Mouse (Mus musculus) midbrain, embryonic 11.5 days (tissue): ENCODE measurements around the gene Ropn1. TPM values are rescaled to one million over a fixed set of nuclear protein-coding genes. Genes with fewer than 3 reads are reported as not detected.

Experiments
- ATAC-seq: fragments of 200-750 bp; cut with Nextera tagmentation; 2 replicates; pipeline ENCODE4 v1.8.0; 2017; ENCODE audit warnings: moderate TSS enrichment, moderate library complexity; ENCODE audit not compliant: low FRiP score
- DNase-seq: peaks from one replicate; pipeline ENCODE4 v3.0.0; 2015; ENCODE audit warnings: low spot score; ENCODE audit errors: missing footprints
- H3K27ac ChIP-seq: fragments of 300-500 bp; sonication (generic); 2 replicates; pipeline ENCODE4 v1.5.1; 2014; ENCODE audit warnings: low read depth, low read length
- H3K27me3 ChIP-seq: fragments of 300-500 bp; sonication (generic); 2 replicates; pipeline ENCODE4 v1.6.1; 2014; ENCODE audit warnings: mild to moderate bottlenecking, low read length, moderate library complexity, mixed read lengths; ENCODE audit not compliant: control insufficient read depth, insufficient read depth
- H3K36me3 ChIP-seq: fragments of 300-500 bp; sonication (generic); 2 replicates; pipeline ENCODE4 v1.6.1; 2014; ENCODE audit warnings: mild to moderate bottlenecking, low read length, moderate library complexity, mixed read lengths; ENCODE audit not compliant: control insufficient read depth, insufficient read depth
- H3K4me1 ChIP-seq: fragments of 300-500 bp; sonication (generic); 2 replicates; pipeline ENCODE4 v1.6.1; 2014; ENCODE audit warnings: low read length; ENCODE audit not compliant: control insufficient read depth, insufficient read depth
- H3K4me2 ChIP-seq: fragments of 300-500 bp; sonication (generic); 2 replicates; pipeline ENCODE4 v1.6.1; 2014; ENCODE audit warnings: mild to moderate bottlenecking, moderate library complexity
- H3K4me3 ChIP-seq: fragments of 300-500 bp; sonication (generic); 2 replicates; pipeline ENCODE4 v1.5.1; 2014; ENCODE audit warnings: low read depth, low read length
- H3K9ac ChIP-seq: fragments of 300-500 bp; sonication (generic); 2 replicates; pipeline ENCODE4 v1.6.1; 2014; ENCODE audit warnings: low read length
- H3K9me3 ChIP-seq: fragments of 300-500 bp; sonication (generic); 2 replicates; pipeline ENCODE4 v1.6.1; 2016; ENCODE audit warnings: low read length; ENCODE audit not compliant: control insufficient read depth
- WGBS: fragments of 180-500 bp; shearing (Covaris S2); extraction: QIAGEN DNeasy Blood & Tissue Kit; methylation state at CpG from one replicate; pipeline ENCODE4 v1.1.7; 2014; 5-methylcytosine and 5-hydroxymethylcytosine counted together
- polyA plus RNA-seq: library from polyadenylated mRNA; unstranded; fragments of >200 nt; fragmentation: Nextera tagmentation; extraction: Ambion mirVana; gene quantifications from 2 replicates; pipeline ENCODE4 v1.2.1, GENCODE M21; 2014

Gene Ropn1
- polyA plus RNA-seq, 1 experiment from 2014 or later, result not detected

- peaks cover 8% of the 10 kb centered on the region; the same call in 1 of the 2 replicates for H3K36me3 ChIP-seq
These were observed 51.1 kb downstream of the Ropn1 start for GRCm38 (mm10) chr16:34700828-34701216.

DNA sequence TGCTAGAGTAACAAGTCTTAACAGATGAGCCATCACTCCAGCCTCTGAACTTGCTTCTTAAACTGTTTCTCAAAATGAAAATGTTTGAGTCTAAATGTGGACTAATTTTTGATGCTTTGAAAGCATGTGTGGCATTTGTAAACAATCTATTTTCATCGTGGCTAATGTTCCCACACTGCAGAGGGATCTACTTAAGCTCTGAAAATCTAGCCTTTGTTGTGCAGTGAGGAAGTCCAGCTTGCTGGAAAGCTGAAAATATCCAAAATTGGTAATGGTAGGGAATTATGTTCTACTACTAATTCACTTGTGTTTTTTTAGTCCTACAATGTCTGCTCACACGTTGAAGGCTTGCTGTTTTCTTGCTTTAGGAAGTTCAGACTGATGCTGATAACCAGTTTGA is 56.3 kb downstream of the Ropn1 start:
- no peak overlapping the region for H3K4me2 ChIP-seq
- H3K4me1 ChIP-seq, result no peaks in the 10 kb centered on the region
- WGBS, result 88% methylated on average over 2 of the region's 2 CpGs
- ATAC-seq (no peak), DNase-seq (no peak)
- H3K9me3 ChIP-seq, result no peaks in the 10 kb centered on the region
- H3K27ac ChIP-seq, result no peak overlapping the region
- H3K4me3 ChIP-seq, result no peak overlapping the region
- H3K36me3 ChIP-seq, result peaks cover 9% of the 10 kb centered on the region; the same call in 1 of the 2 replicates
- no peak overlapping the region for H3K9ac ChIP-seq
- no peaks in the 10 kb centered on the region for H3K27me3 ChIP-seq

More at GRCm38 (mm10) chr16:34700828-34701216, 51.1 kb downstream of the Ropn1 start:
- ATAC-seq, result no peak
- Histone ChIP-seq H3K9me3 (no peaks in the 10 kb centered on the region), H3K27ac (no peak overlapping the region), H3K9ac (no peak overlapping the region), H3K4me3 (no peak overlapping the region), H3K4me2 (no peak overlapping the region), H3K4me1 (no peaks in the 10 kb centered on the region), H3K27me3 (no peaks in the 10 kb centered on the region)
- WGBS, result 93% methylated on average over 6 of the region's 6 CpGs
- DNase-seq, result no peak

GRCm38 (mm10) chr16:34706487-34706946 is 56.8 kb downstream of the Ropn1 start:
- 93% methylated on average over 7 of the region's 7 CpGs for WGBS
- peaks cover 9% of the 10 kb centered on the region; the same call in 1 of the 2 replicates for H3K36me3 ChIP-seq
- H3K9me3 ChIP-seq, result no peaks in the 10 kb centered on the region
- no peak overlapping the region for H3K4me3 ChIP-seq
- no peaks in the 10 kb centered on the region for H3K4me1 ChIP-seq
- H3K4me2 ChIP-seq, result no peak overlapping the region
- H3K27me3 ChIP-seq, result no peaks in the 10 kb centered on the region
- H3K9ac ChIP-seq, result no peak overlapping the region
- no peak for DNase-seq
- H3K27ac ChIP-seq, result no peak overlapping the region
- no peak for ATAC-seq

DNA sequence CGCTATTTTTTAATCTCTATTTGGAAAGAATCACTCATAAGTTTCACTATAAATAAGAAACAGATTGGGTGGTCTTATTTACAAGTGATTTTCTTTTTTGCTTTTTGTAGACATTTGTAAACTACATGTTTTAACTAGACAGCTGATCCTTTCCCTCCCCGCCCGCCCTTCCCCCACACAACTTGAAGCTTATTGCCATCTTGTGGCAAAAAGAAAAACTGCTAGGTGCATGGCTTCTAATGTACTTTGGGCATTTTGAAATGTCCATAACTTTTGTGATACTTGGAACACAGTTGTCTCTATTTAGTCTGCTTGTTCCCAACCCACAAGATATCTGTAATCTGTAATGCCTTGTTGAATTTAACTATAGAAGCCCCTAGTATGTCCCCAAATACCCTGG is 61.8 kb downstream of the Ropn1 start:
- Histone ChIP-seq H3K27ac (no peak overlapping the region), H3K4me3 (no peak overlapping the region), H3K4me2 (no peak overlapping the region), H3K4me1 (no peaks in the 10 kb centered on the region), H3K36me3 (peaks cover 3% of the 10 kb centered on the region; the same call in 1 of the 2 replicates), H3K9ac (no peak overlapping the region), H3K9me3 (no peaks in the 10 kb centered on the region), H3K27me3 (no peaks in the 10 kb centered on the region)
- WGBS, result 85% methylated on average over 3 of the region's 3 CpGs
- no peak for ATAC-seq
- DNase-seq, result peak; percentile 84

DNA sequence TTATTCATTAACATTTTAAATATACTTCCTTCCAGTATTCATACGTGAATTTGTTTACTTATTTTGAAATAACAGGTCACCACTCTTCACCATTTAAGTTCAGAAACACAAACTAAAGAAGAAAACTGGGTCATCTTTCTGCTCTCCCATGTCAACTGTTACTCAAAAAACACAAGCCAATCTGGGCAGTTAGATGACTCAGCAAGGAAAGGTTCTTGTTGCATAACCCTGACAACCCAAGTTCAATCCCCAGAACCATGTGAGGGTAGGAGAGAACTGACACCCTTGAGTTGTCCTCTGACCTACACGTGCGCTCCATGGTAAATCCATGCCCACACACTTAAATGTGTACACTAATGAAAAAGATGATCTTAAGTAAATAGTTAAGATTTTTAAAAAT is 75.4 kb downstream of the Ropn1 start:
- Histone ChIP-seq H3K36me3 (0 out of 2 replicates have a peak, but pooled peaks cover 5% of the 10 kb centered on the region), H3K27ac (no peak overlapping the region), H3K4me1 (no peaks in the 10 kb centered on the region), H3K4me2 (no peak overlapping the region), H3K9ac (no peak overlapping the region), H3K4me3 (no peak overlapping the region), H3K27me3 (no peaks in the 10 kb centered on the region), H3K9me3 (no peaks in the 10 kb centered on the region)
- WGBS, result 94% methylated on average over 3 of the region's 3 CpGs
- no peak for ATAC-seq
- DNase-seq, result no peak

Other genes starting within 250 kb of the Ropn1 start
- gene Kalrn, start 76.4 kb upstream of the Ropn1 start, polyA plus RNA-seq, result 15.5 and 16.8 TPM in 2 replicates
- gene Ccdc14, start 40.7 kb downstream of the Ropn1 start, polyA plus RNA-seq, result 11.1 and 11.2 TPM in 2 replicates
- 6.9 TPM in 2 replicates for gene Mylk, start 95.3 kb downstream of the Ropn1 start, polyA plus RNA-seq